Mouse (Mus musculus) small intestine, adult 2 months (tissue): Measurements from ENCODE around the gene Padi1.

Experiments
- CTCF ChIP-seq: fragments of 200-500 bp; IDR thresholded peaks from 2 replicates; pipeline ENCODE4 v1.5.1; 2012; ENCODE audit warnings: low read depth, mild to moderate bottlenecking, control low read depth, inconsistent platforms, low read length, moderate library complexity, mixed read lengths; ENCODE audit not compliant: insufficient replicate concordance, insufficient read length; ENCODE audit errors: extremely low read depth
- POLR2A ChIP-seq: fragments of 200-500 bp; IDR thresholded peaks from 2 replicates; pipeline ENCODE4 v1.6.1; 2012; ENCODE audit warnings: low read depth, mild to moderate bottlenecking, control low read depth, inconsistent platforms, low read length, moderate library complexity

DNA sequence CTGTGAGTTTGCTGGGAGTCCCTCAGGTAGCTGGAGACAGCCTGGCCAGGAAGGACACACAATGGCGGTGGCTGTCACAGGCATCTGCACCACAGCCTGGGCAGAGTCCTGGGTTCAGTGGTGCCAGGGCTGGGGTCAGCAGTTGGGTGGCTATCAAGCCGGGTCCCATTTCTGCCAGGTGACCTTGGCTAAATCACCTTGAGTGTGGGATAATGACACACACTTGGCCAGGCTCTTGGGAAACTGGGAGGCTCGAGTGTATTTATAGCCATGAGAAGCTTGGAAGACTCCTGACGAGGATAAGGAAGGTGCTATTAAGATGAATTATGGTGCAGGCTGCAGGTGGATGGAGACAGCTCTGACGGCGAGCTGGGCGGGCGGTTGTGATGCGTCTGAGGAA, 41.0 kb downstream of the Padi1 start:
- TF ChIP-seq CTCF: no peak
- TF ChIP-seq POLR2A: no peak
